Mouse (Mus musculus): ENCODE data around the gene Clec2i. TPM values are rescaled to one million over a fixed set of nuclear protein-coding genes. Genes with fewer than 3 reads are reported as not detected.
"Not testable (repeated sequence)": the region's sequence is repeated elsewhere in the genome, so short reads cannot be mapped to it uniquely, and the experiment has no call there.

The Clec2i gene
- under 1 TPM in 3 of 4 experiments, not detected in 1; 0.10 to 0.65 (median 0.22) TPM for total RNA-seq (2022)

GRCm38 (mm10) chr6:128887091-128887790 is at the start of gene Clec2i:
Gene Clec2i (plus strand): TSS chr6:128887588.
- DNase-seq: not testable (repeated sequence)

DNA sequence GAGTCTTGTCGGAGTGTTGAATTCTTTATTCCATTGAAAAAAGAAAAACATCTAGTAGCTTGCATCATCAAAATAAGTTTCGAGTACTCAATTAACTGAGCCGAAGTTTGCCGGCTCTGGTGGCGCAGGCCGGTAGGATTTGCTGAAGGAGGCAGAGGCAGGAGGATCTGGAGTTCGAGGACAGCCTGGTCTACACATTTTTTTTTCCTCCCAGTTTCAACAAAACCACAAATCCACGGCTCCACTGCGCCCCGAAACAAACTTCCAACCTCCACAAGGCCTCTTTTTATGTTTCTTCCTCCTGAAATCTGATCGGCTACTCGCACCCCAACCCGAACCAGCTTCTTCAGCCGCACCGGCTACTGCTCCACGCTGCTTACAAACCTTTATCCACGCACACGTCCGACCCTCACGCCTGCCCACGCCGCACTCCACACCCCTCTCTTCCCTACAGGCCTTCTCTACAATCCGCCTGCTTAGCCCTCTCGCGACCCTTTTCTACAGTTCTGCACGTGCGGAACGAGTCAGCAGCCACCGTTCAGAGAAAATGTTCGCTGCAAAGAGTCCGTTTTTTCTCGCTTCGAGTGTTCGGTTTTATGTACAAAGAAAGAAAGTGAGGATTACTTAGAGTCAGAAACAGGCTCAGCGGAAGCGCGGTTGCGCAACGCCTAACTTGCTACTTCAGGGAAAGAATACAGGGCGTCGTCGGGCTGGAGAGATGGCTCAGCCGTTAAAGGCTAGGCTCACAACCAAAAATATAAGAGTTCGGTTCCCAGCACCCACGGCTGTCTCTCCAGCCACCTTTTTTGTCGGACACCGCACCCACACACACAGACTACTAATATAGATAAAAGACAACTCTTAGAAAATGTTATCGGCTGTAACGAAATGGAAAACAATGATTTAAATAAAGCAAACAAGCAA is 48.8 kb upstream of the Clec2i start:
- DNase-seq: peak; percentile 86

DNA sequence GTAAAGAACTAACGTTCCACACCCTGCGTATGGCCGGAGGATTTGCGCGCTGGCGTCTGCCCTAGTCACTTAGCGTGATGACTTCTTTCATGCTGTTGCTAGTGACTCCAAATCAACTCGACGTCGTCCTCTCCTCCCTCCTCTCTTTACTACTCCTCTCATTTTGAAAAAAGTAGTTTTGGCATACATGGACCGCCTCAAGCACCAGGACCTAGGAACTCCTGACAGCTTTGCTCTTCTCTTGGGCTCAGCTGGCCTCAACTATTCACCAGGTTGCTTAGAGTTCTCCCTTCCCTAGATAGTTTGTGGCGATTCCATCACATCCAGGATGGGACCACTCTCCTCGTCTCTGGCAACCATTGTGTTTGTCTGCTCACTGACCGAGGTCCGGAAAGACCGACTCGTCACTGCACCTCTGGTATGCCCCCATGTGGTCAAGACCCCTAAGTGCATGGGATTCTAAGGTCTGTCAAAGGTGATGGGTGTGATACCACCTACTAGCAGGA is 48.1 kb upstream of the Clec2i start:
- DNase-seq: peak; percentile 79

GRCm38 (mm10) chr6:128839921-128840320 is 47.5 kb upstream of the Clec2i start:
- DNase-seq: no peak

- not testable (repeated sequence) for DNase-seq
Measured at GRCm38 (mm10) chr6:128840669-128841068, 46.7 kb upstream of the Clec2i start.

GRCm38 (mm10) chr6:128841327-128842089 is 45.9 kb upstream of the Clec2i start:
- no peak for DNase-seq

- no peak for DNase-seq
Measured at GRCm38 (mm10) chr6:128842356-128842944, 44.9 kb upstream of the Clec2i start.

- DNase-seq: peak; percentile 90
Measured at GRCm38 (mm10) chr6:128842945-128843478, 44.4 kb upstream of the Clec2i start.

DNA sequence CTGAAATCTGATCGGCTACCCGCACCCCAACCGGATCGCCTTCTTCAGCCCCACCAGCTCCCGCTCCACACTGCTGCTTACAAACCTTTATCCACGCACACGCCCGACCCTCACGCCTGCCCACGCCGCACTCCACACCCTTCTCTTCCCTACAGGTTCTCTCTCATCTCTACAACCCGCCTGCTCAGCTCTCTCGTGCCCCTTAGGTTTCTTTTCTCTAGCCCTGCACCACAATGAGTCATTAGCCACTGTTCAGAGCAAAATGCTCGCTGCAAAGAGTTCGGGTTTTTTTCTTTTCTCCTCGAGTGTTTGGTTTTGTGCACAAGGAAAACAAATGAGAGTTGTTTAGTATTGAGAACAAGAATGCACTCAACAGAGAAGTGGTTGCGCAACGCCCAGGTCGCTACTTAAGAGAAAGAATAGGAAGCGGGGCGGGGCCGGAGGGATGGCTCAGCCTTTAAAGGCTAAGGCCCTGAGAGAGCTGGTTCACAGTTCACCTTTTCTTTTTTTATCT is 43.9 kb upstream of the Clec2i start:
- peak; percentile 65 for DNase-seq

- DNase-seq: no peak
Measured at GRCm38 (mm10) chr6:128844131-128844530, 43.3 kb upstream of the Clec2i start.

DNA sequence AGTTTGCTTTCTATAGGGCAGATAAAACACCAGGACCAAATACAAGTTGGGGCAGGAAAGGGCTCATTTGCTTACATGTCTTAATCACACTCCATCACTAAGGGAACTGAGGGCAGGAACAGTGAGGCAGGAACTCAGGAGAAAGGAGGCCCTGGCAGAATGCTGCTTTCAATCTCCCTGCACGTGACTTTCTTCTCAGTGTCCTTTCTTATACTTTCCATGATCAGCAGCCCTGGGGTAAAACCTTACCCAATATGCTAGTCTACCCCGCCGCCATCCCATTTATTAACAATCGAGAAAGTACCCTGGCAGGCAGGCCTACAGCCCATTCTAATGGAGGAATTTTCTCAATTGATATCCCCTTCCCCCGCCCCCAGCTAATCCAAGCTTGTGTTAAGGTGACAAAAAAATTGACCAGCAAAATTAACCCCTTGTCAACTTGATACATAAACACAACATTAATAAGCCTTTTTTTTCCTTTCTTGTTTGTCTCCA is 42.8 kb upstream of the Clec2i start:
- DNase-seq: no peak

GRCm38 (mm10) chr6:128845319-128845979 is 41.9 kb upstream of the Clec2i start:
- peak; percentile 85 for DNase-seq

DNA sequence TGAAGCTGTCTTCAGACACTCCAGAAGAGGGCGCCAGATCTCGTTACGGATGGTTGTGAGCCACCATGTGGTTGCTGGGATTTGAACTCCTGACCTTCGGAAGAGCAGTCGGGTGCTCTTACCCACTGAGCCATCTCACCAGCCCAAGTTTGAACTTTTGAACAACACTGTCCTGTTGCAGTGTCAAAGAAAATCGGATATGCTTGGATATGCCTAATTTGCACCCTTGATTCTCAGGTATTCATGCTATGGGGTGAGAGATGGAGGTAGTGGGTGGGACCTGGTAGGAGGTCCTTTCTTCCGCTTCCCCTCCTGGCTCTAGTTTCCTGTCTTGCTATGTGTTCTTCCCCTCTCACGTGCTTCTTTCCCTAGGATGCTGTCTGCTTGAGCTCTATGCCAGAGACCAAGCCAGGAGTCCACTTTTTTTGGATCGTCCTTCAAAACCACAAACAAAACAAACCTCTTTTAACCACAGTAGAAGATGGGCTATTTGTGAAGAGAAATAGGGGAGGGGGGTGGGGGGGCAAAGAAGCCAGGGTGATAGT is 41.3 kb upstream of the Clec2i start:
- DNase-seq: no peak

- DNase-seq: no peak
Measured at GRCm38 (mm10) chr6:128847401-128847800, 40.0 kb upstream of the Clec2i start.

GRCm38 (mm10) chr6:128849902-128850301 is 37.5 kb upstream of the Clec2i start:
- DNase-seq: no peak

DNA sequence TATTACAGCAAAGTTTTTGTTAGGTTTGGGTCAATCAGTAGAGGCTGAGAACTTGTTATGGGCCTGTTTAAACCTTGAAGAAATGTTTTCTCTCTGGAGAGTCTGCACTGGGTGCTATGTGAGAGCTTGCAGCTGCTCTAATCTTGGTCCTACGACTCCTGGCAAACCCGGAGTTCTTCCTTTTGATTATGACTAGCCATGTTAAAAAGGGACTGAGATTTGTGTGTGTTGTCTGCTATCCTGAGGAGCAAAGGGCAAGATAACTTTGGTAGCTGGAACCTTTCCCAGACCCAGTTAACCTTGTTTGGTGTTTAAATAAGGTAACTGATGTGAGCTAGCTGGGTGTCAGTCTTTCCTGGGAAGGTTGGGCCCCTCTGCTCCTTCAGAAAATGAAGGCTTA is 36.7 kb upstream of the Clec2i start:
- DNase-seq: no peak

DNA sequence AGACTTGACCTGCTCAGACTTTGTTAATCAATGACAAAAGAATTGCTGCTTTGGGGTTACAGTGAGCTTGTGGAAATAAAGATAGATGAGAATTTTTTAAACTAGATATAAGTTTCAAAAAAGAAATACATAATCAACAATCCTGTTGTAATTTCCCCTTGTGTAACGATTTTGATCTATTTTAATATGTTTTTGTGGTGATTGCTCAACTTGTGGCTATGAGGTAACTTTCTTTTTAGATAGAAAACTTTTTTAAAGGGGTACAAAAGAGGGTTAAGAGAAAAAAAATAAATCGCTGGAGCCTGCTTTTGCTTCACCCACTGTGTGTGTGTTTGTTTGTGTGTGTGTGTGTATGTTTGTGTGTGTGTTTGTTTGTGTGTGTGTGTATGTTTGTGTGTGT is 36.2 kb upstream of the Clec2i start:
- DNase-seq: no peak

DNA sequence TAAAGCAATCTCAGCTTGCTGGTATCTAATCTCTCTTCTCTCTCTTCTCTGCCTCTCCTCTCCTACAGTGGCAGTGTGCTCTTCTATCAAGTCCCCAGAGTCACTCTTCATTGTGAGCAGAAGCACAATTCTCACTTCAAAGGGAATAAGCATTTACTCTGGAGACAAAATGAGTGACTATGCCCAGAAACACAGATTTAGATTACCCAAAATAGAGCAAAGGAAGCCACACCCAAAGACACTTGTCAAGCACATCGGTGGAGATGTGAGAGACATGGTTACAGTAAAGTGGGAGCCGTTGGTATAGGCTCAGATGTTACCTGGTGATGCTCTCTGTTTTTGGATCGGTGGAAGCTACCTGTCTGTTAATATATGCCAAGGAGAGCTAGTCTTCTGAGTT is 34.6 kb upstream of the Clec2i start:
- DNase-seq: no peak

GRCm38 (mm10) chr6:128854024-128854820 is 33.2 kb upstream of the Clec2i start:
- DNase-seq: no peak

DNA sequence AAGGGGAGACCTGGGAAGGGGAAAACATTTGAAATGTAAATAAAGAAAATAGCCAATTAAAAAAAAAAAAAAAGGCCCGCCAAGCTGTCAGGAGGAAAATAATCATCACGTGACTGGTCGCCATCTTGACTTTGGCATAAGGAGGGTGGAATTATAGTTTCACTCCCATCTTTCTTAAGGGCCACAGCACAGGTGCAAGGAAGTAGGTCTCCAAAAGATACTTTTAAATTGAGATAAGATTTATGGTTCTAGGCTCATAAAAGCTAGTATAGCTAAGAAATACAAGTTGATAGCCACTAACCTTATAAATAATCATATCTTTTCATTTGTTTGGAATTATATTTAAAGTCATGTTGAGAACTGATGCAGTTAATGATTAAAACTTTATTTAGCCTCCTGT is 32.5 kb upstream of the Clec2i start:
- no peak for DNase-seq

All from adrenal gland, adult 8-10 months (tissue).